Mouse (Mus musculus): Measurements from ENCODE around the gene Atg5. TPM values are rescaled to one million over a fixed set of nuclear protein-coding genes. Genes with fewer than 3 reads are reported as not detected.

Gene Atg5
- polyA plus RNA-seq, 1 experiment from 2014 or later: 19.9 TPM

DNA sequence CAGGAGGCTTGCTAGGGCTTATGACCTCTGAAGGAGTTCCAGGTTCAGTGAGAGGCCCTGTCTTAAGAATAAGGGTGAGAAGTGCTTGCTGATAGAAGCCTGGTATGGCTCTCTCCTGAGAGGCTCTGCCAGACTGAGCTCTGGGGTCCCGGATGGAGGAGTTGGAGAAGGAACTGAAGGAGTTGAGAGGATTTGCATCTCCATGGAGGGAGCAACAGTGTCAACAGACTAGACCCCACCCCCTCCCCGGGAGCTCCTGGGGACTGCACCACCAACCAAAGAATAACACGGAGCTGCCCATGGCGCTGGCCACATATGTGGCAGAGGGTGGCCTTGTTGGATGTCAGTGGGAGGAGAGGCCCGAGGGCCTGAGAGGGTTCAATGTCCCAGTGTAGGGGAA is 47.1 kb downstream of the Atg5 start:
- no peak overlapping the region for H3K9ac ChIP-seq
- 70% methylated on average over 5 of the region's 5 CpGs for WGBS (ENCODE audit: insufficient replicate concordance)
- no peaks in the 10 kb centered on the region for H3K9me3 ChIP-seq (replicated peaks)
- no peak for ATAC-seq (ENCODE audit: insufficient read depth)
- no peak overlapping the region for H3K27ac ChIP-seq (replicated peaks)
- no peaks in the 10 kb centered on the region for H3K27me3 ChIP-seq
- 0 out of 2 replicates have a peak, but pooled peaks cover 7% of the 10 kb centered on the region for H3K4me1 ChIP-seq (replicated peaks)
- H3K4me2 ChIP-seq: no peak overlapping the region
- no peak overlapping the region for H3K4me3 ChIP-seq (replicated peaks)
- H3K36me3 ChIP-seq (replicated peaks): 0 out of 2 replicates have a peak, but pooled peaks cover 4% of the 10 kb centered on the region

DNA sequence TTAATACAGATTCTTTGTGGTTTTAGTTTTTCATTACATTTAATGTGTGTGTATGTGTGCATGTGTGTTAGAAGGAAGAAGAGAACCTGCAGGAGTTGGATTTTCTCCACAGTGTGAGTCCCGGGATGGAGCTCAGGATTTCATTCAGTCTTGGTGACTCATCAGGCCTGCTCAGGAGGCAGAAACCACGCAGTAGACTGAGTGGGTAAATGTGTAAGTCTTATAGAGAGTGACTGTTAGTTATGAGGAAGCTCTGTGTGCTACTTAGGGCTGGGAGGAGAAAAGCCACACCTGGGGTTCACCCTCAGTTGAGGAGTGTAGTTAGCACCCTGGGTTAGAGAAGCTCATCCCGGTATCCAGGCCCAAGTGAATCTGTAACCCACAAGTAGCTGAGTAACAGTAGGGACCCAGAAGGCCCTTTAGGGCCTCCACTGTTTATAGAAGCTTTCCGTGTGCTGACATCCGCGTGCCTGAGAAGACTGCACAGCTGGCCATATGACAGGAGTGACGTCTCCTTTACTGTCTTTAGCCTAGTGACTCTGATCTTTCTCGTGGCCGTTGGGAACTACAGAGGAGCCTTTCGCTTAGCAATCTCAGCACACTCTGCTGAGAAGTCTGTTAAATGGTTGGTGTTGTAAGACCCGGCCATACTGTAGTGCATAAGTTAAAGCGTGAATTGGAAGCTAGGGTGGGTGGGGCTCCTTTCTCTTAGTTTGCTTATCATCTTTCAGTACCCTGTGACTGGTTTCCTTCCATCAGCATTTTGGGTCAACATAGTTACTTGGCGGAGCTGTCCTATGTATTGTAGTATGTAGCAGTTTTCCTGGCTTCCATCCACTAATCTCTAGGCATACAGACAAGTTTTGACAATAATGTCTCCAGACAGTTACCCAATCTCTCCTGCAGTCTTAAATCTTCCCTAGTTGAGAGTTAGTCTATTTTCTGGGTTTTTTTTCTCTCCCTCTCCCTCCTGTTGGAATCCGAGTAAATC is 48.4 kb downstream of the Atg5 start:
- no peak overlapping the region for H3K27ac ChIP-seq (replicated peaks)
- 0 out of 2 replicates have a peak, but pooled peaks cover 4% of the 10 kb centered on the region for H3K36me3 ChIP-seq (replicated peaks)
- 60% methylated on average over 14 of the region's 14 CpGs for WGBS (ENCODE audit: insufficient replicate concordance)
- H3K9ac ChIP-seq: no peak overlapping the region
- no peak for ATAC-seq (ENCODE audit: insufficient read depth)
- no peak overlapping the region for H3K4me3 ChIP-seq (replicated peaks)
- H3K27me3 ChIP-seq: no peaks in the 10 kb centered on the region
- 0 out of 2 replicates have a peak, but pooled peaks cover 7% of the 10 kb centered on the region for H3K4me1 ChIP-seq (replicated peaks)
- H3K9me3 ChIP-seq (replicated peaks): no peaks in the 10 kb centered on the region
- H3K4me2 ChIP-seq: no peak overlapping the region

DNA sequence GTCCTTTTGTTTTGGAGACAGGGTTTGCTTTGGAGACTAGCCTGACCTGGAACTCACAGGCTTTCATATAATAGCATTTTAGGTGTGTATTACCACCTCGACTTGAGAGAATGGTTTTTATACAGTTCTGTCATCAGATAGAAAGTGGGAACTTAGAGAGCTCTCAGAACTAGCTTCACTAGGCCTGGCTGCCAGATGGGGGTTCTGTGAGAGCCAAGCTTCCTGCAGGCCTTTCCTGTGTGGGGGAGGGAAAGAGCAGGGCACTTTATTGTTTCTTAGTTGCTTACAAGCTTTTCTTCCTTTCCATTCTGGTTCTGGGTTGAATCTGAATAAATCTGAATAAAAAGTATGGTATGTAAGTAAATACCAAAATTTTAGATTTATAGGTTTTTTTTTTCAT is 54.0 kb downstream of the Atg5 start:
- H3K27me3 ChIP-seq: no peaks in the 10 kb centered on the region
- no peak overlapping the region for H3K4me2 ChIP-seq
- no peak for ATAC-seq (ENCODE audit: insufficient read depth)
- H3K4me3 ChIP-seq (replicated peaks): no peak overlapping the region
- H3K27ac ChIP-seq (replicated peaks): no peak overlapping the region
- 0 out of 2 replicates have a peak, but pooled peaks cover 8% of the 10 kb centered on the region for H3K4me1 ChIP-seq (replicated peaks)
- no peak overlapping the region for H3K9ac ChIP-seq
- WGBS (ENCODE audit: insufficient replicate concordance): 5% methylated on average over 1 of the region's 1 CpGs
- no peaks in the 10 kb centered on the region for H3K9me3 ChIP-seq (replicated peaks)
- no peaks in the 10 kb centered on the region for H3K36me3 ChIP-seq (replicated peaks)

DNA sequence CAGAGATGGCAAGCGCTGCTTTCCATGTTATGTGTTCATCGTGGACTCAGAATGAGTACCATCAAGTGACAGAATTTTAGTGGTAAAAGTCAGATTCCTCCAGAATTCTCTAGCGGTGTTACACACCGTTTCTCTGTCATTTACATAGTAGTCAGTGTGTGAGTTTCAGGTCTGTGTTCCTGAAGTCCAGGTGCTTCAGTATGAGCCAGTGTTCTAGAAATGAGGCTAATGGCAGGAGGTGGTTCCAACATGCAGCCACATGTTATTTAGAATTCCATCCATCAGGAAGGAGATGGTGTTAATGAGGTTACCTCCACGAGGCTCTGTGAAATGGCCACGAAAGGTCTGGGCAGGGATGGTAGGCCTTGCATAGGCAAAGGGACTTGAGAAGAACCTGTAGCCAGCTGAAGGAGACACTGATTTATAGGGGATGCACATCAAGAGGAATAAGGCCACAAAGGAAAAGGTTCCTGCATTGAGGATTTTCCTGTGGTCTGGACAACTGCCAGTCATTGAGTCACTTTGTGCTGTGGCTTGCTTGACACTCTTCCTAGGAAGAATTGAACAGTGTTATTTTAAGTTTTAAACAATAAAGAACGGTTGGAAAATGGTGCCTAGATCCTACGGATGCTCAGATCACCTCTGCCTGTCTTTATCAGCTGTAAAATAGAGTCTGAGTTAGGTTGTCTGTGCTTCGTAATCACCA is 55.1 kb downstream of the Atg5 start:
- 0 out of 2 replicates have a peak, but pooled peaks cover 8% of the 10 kb centered on the region for H3K4me1 ChIP-seq (replicated peaks)
- no peak overlapping the region for H3K4me3 ChIP-seq (replicated peaks)
- no peak overlapping the region for H3K9ac ChIP-seq
- H3K36me3 ChIP-seq (replicated peaks): no peaks in the 10 kb centered on the region
- 74% methylated on average over 9 of the region's 9 CpGs for WGBS (ENCODE audit: insufficient replicate concordance)
- no peaks in the 10 kb centered on the region for H3K27me3 ChIP-seq
- no peaks in the 10 kb centered on the region for H3K9me3 ChIP-seq (replicated peaks)
- no peak overlapping the region for H3K27ac ChIP-seq (replicated peaks)
- H3K4me2 ChIP-seq: no peak overlapping the region
- no peak for ATAC-seq (ENCODE audit: insufficient read depth)

DNA sequence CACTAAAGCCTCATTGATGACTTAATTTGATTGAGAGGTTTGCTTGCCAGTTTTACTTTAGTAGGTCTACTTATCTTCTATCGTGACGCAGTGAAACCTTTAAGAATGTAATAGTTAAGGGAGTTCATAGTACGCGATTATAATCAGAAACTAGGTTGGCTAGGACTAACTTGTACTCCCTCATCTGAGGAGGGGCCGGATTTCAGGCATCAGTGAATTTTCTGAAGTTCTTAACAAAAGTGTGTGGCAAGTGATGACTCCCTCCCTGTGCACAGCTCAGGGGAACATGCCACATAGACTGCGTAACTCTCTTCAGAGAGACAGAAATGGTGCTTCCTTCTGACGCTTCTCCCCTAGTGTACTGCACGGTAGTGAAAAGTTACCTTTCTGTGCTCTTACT is 55.7 kb downstream of the Atg5 start:
- no peak overlapping the region for H3K27ac ChIP-seq (replicated peaks)
- no peaks in the 10 kb centered on the region for H3K27me3 ChIP-seq
- no peaks in the 10 kb centered on the region for H3K9me3 ChIP-seq (replicated peaks)
- H3K4me3 ChIP-seq (replicated peaks): no peak overlapping the region
- H3K9ac ChIP-seq: no peak overlapping the region
- H3K4me2 ChIP-seq: no peak overlapping the region
- H3K4me1 ChIP-seq (replicated peaks): 0 out of 2 replicates have a peak, but pooled peaks cover 5% of the 10 kb centered on the region
- H3K36me3 ChIP-seq (replicated peaks): no peaks in the 10 kb centered on the region
- 83% methylated on average over 8 of the region's 8 CpGs for WGBS (ENCODE audit: insufficient replicate concordance)
- ATAC-seq (ENCODE audit: insufficient read depth): no peak

DNA sequence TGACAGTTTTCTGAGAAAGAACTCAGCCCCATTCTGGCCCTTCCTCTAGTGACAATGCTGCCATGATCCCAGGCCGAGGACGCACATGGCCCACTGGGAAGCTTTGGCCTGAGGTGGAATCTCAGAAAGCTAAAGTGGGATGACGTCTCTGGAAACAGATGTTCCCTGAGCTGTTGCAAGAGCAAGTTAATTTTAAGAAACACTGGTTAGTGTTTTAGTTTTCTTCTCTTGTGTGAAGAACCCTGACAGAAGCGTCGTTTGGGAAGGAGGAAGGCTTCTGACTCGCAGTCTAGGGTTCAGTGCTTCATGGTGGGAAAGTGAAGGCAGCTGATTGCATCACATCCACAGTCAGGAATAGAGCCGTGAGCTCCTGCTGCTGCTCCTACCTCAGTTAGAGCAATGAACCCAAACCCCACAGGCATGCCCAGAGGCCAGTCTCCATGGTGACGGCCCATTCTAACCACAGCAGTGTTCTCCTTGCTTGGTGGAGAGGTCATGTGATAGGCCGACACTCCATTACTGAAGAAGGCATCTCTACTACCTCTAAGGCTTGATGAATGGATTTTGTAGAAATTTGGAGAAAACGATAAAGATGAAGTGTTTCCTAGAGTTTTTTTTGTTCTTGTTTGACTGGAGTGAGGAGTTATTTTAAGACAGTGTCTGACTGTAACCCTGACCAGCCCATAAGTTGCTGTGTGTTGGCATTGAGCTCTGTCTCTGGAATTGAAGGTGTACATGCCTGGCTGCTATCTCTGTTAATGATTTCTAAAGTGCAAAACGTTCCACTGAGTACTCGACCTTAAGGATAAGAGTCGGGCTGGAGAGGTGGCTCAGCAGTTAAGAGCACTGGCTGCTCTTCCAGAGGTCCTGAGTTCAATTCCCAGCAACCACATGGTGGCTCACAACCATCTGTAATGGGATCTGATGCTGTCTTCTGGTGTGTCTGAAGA is 57.7 kb downstream of the Atg5 start:
- ATAC-seq (ENCODE audit: insufficient read depth): no peak
- WGBS (ENCODE audit: insufficient replicate concordance): 59% methylated on average over 13 of the region's 13 CpGs
- no peaks in the 10 kb centered on the region for H3K36me3 ChIP-seq (replicated peaks)

DNA sequence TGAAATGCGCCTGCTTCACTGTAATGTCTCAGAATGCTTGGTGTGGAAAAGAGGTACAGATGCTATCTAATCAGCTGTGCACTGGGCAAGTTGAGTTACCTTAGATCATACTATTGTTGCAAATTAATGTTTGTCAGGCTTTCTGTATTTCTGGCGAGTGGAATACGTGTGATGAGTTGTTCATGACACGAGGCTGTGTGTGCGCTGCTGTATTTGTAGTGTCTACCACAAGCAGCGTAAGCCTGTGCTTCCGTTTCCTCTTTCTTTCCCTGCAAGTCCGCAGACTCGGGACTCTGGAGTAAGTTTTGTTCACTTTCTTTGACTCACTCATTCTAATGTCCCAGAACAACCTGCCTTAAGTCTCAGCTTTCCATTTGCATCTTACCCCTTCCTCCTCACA is 58.9 kb downstream of the Atg5 start:
- no peak overlapping the region for H3K4me3 ChIP-seq (replicated peaks)
- no peaks in the 10 kb centered on the region for H3K9me3 ChIP-seq (replicated peaks)
- no peaks in the 10 kb centered on the region for H3K27me3 ChIP-seq
- 64% methylated on average over 9 of the region's 9 CpGs for WGBS (ENCODE audit: insufficient replicate concordance)
- ATAC-seq (ENCODE audit: insufficient read depth): no peak
- H3K4me1 ChIP-seq (replicated peaks): peaks cover 14% of the 10 kb centered on the region
- H3K27ac ChIP-seq (replicated peaks): no peak overlapping the region
- no peak overlapping the region for H3K4me2 ChIP-seq
- H3K36me3 ChIP-seq (replicated peaks): no peaks in the 10 kb centered on the region
- no peak overlapping the region for H3K9ac ChIP-seq

More for the DNA sequence above, 57.7 kb downstream of the Atg5 start:
- no peaks in the 10 kb centered on the region for H3K27me3 ChIP-seq
- no peak overlapping the region for H3K4me2 ChIP-seq
- H3K9ac ChIP-seq: no peak overlapping the region
- H3K27ac ChIP-seq (replicated peaks): no peak overlapping the region
- H3K4me3 ChIP-seq (replicated peaks): no peak overlapping the region
- 0 out of 2 replicates have a peak, but pooled peaks cover 5% of the 10 kb centered on the region for H3K4me1 ChIP-seq (replicated peaks)
- no peaks in the 10 kb centered on the region for H3K9me3 ChIP-seq (replicated peaks)

DNA sequence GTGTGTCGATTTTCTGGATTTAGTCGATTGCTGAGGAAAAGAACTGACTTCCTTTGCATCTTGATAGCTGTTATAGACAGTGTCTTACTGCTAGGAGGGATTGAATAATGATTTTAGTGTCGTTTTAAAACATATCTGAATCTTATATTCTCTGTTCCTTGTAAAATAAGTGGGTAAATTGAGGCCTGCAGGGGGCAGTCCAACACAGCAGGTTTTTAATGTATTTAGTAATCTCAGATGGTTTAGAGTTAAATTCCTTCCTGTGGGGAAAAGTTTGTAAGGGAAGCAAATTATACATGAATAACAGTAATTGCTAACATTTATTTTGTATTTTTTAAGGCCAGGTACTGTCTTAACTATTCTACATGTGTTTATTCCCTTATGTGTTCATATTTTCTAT is 60.2 kb downstream of the Atg5 start:
- H3K9me3 ChIP-seq (replicated peaks): no peaks in the 10 kb centered on the region
- no peaks in the 10 kb centered on the region for H3K27me3 ChIP-seq
- H3K9ac ChIP-seq: no peak overlapping the region
- H3K4me2 ChIP-seq: no peak overlapping the region
- H3K27ac ChIP-seq (replicated peaks): no peak overlapping the region
- peaks cover 27% of the 10 kb centered on the region for H3K4me1 ChIP-seq (replicated peaks)
- H3K4me3 ChIP-seq (replicated peaks): no peak overlapping the region
- no peak for ATAC-seq (ENCODE audit: insufficient read depth)
- no peaks in the 10 kb centered on the region for H3K36me3 ChIP-seq (replicated peaks)
- WGBS (ENCODE audit: insufficient replicate concordance): 31% methylated on average over 3 of the region's 3 CpGs

DNA sequence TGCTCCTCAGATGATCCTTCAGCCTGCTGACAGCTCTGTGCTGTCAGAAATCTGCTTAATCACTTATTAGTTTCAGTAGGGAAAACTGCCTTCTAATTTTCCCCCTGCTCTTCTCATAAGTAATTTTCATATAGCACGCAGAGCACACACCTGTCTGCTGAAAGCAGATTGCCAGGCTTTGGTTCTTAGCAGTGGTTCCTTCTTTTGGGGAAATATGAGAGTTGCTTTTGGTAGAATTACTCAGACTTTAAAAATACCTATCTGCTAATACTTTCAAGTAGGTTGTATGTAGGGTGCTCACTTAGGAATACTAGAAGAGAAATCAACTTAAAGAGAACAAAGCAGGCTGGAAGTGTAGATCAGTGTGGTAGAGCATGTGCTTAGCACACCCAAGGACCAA is 62.6 kb downstream of the Atg5 start:
- Histone ChIP-seq H3K27me3 (no peaks in the 10 kb centered on the region), H3K27ac (replicated peaks) (no peak overlapping the region), H3K4me2 (no peak overlapping the region), H3K36me3 (replicated peaks) (no peaks in the 10 kb centered on the region), H3K9me3 (replicated peaks) (no peaks in the 10 kb centered on the region), H3K4me3 (replicated peaks) (no peak overlapping the region), H3K4me1 (replicated peaks) (peaks cover 38% of the 10 kb centered on the region), H3K9ac (no peak overlapping the region)
- 77% methylated on average over 1 of the region's 1 CpGs for WGBS (ENCODE audit: insufficient replicate concordance)
- ATAC-seq (ENCODE audit: insufficient read depth): no peak

DNA sequence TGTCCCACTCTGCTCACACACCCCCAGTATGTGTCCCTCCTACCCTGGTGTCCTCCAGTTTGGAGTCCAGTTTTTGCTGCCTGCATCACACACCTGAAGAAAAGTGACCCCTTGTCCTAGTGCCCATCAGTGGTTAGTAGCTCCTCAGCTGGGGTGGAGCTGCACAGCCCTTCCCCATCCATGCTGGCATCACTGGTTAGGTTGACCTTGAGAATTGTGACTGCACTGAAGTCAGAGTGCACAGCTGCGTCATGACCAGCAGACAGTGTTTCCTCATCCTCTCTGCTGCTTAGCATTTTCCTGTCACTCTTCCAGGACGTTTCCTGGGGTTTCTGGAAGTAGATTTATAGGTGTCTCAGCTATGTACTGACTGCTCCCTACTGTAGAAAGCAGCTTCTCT is 63.3 kb downstream of the Atg5 start:
- no peaks in the 10 kb centered on the region for H3K36me3 ChIP-seq (replicated peaks)
- peaks cover 42% of the 10 kb centered on the region for H3K4me1 ChIP-seq (replicated peaks)
- H3K9ac ChIP-seq: no peak overlapping the region
- no peak overlapping the region for H3K4me2 ChIP-seq
- H3K27me3 ChIP-seq: no peaks in the 10 kb centered on the region
- H3K27ac ChIP-seq (replicated peaks): 0 out of 2 replicates have a peak overlapping the region, but pooled peaks have one; percentile 45
- ATAC-seq (ENCODE audit: insufficient read depth): no peak
- no peaks in the 10 kb centered on the region for H3K9me3 ChIP-seq (replicated peaks)
- WGBS (ENCODE audit: insufficient replicate concordance): 54% methylated on average over 2 of the region's 2 CpGs
- no peak overlapping the region for H3K4me3 ChIP-seq (replicated peaks)
